Mouse (Mus musculus) heart, adult 2 months (tissue): ENCODE measurements around the gene Scly.

Source experiments
- EP300 ChIP-seq: fragments of 200-500 bp; IDR thresholded peaks from 2 replicates; pipeline ENCODE4 v1.6.1; 2011; ENCODE audit warnings: low read depth, low read length, control low read depth; ENCODE audit not compliant: insufficient read depth
- POLR2A ChIP-seq: fragments of 200-500 bp; IDR thresholded peaks from 2 replicates; pipeline ENCODE4 v1.6.1; 2011; ENCODE audit warnings: mild to moderate bottlenecking, low read depth, low read length, control low read depth; ENCODE audit not compliant: insufficient read depth

DNA sequence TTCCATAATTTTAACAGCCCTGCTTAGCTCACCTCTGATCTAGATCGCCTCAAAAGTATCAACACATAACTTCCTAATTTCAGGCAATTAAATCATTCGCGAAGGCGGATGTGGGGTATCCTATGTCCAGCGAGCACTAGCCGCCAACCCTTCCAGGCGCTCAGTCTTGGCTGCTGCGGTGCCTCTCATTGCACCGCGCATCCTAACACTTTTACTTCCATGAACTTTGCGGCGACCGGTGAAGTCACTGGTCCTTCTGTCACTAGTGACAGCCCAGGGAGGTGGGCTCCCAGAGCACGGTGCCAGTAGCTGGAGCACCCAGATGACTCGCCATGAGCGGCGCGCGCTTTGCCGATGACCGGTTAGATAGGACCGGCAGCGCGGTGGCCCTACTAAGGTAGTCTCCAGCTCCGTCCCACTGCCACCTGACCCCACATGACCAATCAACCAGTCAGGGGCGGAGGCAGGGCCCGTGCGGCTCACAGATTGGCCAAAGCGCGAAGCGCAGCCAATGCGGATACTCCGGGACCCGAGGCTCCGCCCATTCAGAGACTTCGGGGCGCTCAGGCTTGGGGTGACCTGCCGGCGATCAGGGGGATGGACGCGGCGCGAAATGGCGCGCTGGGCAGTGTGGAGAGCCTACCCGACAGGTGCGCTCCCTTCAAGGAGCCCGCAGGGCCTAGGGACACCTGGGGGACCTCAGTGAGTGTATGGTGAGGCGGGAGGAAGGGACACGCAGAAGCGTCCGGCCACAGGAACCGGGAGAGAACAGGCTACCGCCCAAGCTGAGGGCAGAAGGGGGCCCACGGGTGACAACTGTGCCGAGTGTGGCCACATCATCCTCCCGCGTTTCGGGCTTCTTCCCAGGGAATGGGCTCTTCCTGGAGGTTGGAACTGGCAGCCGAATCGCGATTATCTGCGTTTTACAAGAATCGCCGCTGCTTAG lies at the start of gene Scly:
- TF ChIP-seq EP300 = no peak
- TF ChIP-seq POLR2A = peak; percentile 79
